In genomic region chr1:175691686-175692245, GRCm38 (mm10) we compare ENCODE assay signal across 7 mouse cellular contexts. TPM values are rescaled to one million over a fixed set of nuclear protein-coding genes. Genes with fewer than 3 reads are reported as not detected.
DNase-seq lines count a peak whose midpoint lies in the region; ATAC-seq and TF ChIP-seq lines count a peak whose summit lies in the region.

No protein-coding gene starts in this region.

- no peak for TF ChIP-seq CTCF in thymus, adult 2 months (IDR thresholded peaks at IDR 0.05; ENCODE audit: borderline replicate concordance, control insufficient read depth, extremely low read depth, insufficient read depth, low read length, poor library complexity)

- peaks cover 3% of the 10 kb centered on the region; the same call in 1 of the 2 replicates for H3K36me3 ChIP-seq in thymus, adult 2 months (ENCODE audit: control insufficient read depth, insufficient read depth, low read length)
- H3K36me3 ChIP-seq in embryonic facial prominence, embryonic 15.5 days: peaks cover 8% of the 10 kb centered on the region; the same call in 1 of the 2 replicates
- peaks cover 6% of the 10 kb centered on the region for H3K36me3 ChIP-seq in midbrain, embryonic 11.5 days (ENCODE audit: control insufficient read depth, insufficient read depth, low read length)

- H3K4me2 ChIP-seq in embryonic facial prominence, embryonic 15.5 days (replicated peaks): peak overlapping the region; percentile 92
- H3K4me2 ChIP-seq in midbrain, embryonic 11.5 days: peak overlapping the region; percentile 80

- H3K9ac ChIP-seq in embryonic facial prominence, embryonic 15.5 days: peak overlapping the region; percentile 84
- H3K9ac ChIP-seq in midbrain, embryonic 11.5 days (ENCODE audit: low read length): peak overlapping the region; percentile 88

- 3% methylated on average over 22 of the region's 22 CpGs for WGBS in thymus, adult 2 months
- WGBS in embryonic facial prominence, embryonic 15.5 days: 2% methylated on average over 22 of the region's 22 CpGs
- WGBS in midbrain, embryonic 11.5 days: under 1% methylated on average over 22 of the region's 22 CpGs

- DNase-seq in thymus, adult 2 months: no peak
- no peak for DNase-seq in thymus, postnatal 14 days
- DNase-seq in midbrain, embryonic 11.5 days (ENCODE audit: low spot score, missing footprints): peak; percentile 96
- DNase-seq in layer of hippocampus, postnatal 36 days: no peak
- DNase-seq in gastrocnemius, adult 18-20 months (ENCODE audit: low spot score): no peak

- H3K27me3 ChIP-seq in thymus, adult 2 months (ENCODE audit: control insufficient read depth, insufficient read depth, low read length): no peaks in the 10 kb centered on the region
- no peaks in the 10 kb centered on the region for H3K27me3 ChIP-seq in embryonic facial prominence, embryonic 15.5 days
- H3K27me3 ChIP-seq in midbrain, embryonic 11.5 days (ENCODE audit: control insufficient read depth, insufficient read depth, low read length): no peaks in the 10 kb centered on the region

- no peak for ATAC-seq in embryonic facial prominence, embryonic 15.5 days (ENCODE audit: insufficient number of reproducible peaks, low FRiP score, low TSS enrichment, low read depth)
- ATAC-seq in inflammation-experienced regulatory T-cells, adult 6 months: peak; percentile 5
- ATAC-seq in midbrain, embryonic 11.5 days (ENCODE audit: low FRiP score): no peak

- H3K4me3 ChIP-seq in thymus, adult 2 months (ENCODE audit: control insufficient read depth, insufficient read depth, low read length): peak overlapping the region; percentile 82
- peak overlapping the region; percentile 84 for H3K4me3 ChIP-seq in embryonic facial prominence, embryonic 15.5 days (replicated peaks)
- peak overlapping the region; percentile 80 for H3K4me3 ChIP-seq in midbrain, embryonic 11.5 days (ENCODE audit: low read depth, low read length)

- H3K9me3 ChIP-seq in embryonic facial prominence, embryonic 15.5 days (replicated peaks): no peaks in the 10 kb centered on the region
- H3K9me3 ChIP-seq in midbrain, embryonic 11.5 days (ENCODE audit: control insufficient read depth, low read length): no peaks in the 10 kb centered on the region

- peaks cover 7% of the 10 kb centered on the region for H3K4me1 ChIP-seq in thymus, adult 2 months (replicated peaks; ENCODE audit: control insufficient read depth, insufficient read depth, low read length)
- peaks cover 18% of the 10 kb centered on the region for H3K4me1 ChIP-seq in embryonic facial prominence, embryonic 15.5 days
- peaks cover 21% of the 10 kb centered on the region for H3K4me1 ChIP-seq in midbrain, embryonic 11.5 days (ENCODE audit: control insufficient read depth, insufficient read depth, low read length)

- H3K27ac ChIP-seq in thymus, adult 2 months (ENCODE audit: control insufficient read depth, insufficient read depth, low read length): no peak overlapping the region
- H3K27ac ChIP-seq in embryonic facial prominence, embryonic 15.5 days (replicated peaks): peak overlapping the region; percentile 85
- H3K27ac ChIP-seq in midbrain, embryonic 11.5 days (ENCODE audit: low read depth, low read length): 0 out of 2 replicates have a peak overlapping the region, but pooled peaks have one; percentile 71

- TF ChIP-seq POLR2A in thymus, adult 2 months (IDR thresholded peaks at IDR 0.05; ENCODE audit: control insufficient read depth, extremely low read depth, insufficient read depth, low read length, poor library complexity): no peak

RNA-seq across cellular contexts. Expression of gene Opn3, which starts 0.8 kb away (rescaled TPM):
- 5.3 and 8.2 TPM in 2 replicates for polyA plus RNA-seq in thymus, adult 2 months (2012; rRNA removed)
- 4.6 and 5.2 TPM in 2 replicates for polyA plus RNA-seq in embryonic facial prominence, embryonic 15.5 days (2015; fragmentation: Nextera tagmentation; extraction: Ambion mirVana)
- not detected for polyA plus RNA-seq in inflammation-experienced regulatory T-cells, adult 6 months (2017; shearing (Covaris generic))
- polyA plus RNA-seq in midbrain, embryonic 11.5 days (2014; fragmentation: Nextera tagmentation; extraction: Ambion mirVana): 13.2 and 15.0 TPM in 2 replicates
- 1 to 10 TPM; 1.0 to 1.2 TPM for total RNA-seq in layer of hippocampus, postnatal 36 days (2021)
- total RNA-seq in gastrocnemius, adult 18-20 months (2021): 1 to 10 TPM; 2.8 to 3.8 TPM

RNA-seq across cellular contexts. Expression of gene Chml, which starts 0.9 kb away (rescaled TPM):
- 18.3 and 45.7 TPM in 2 replicates for polyA plus RNA-seq in thymus, adult 2 months (2012; rRNA removed)
- 1.6 and 1.9 TPM in 2 replicates for polyA plus RNA-seq in embryonic facial prominence, embryonic 15.5 days (2015; fragmentation: Nextera tagmentation; extraction: Ambion mirVana)
- 1 to 10 TPM in 2 of 3 experiments, under 1 TPM in 1; 0.21 to 1.1 (median 1.1) TPM for polyA plus RNA-seq in inflammation-experienced regulatory T-cells, adult 6 months (2017; shearing (Covaris generic))
- 6.9 and 8.0 TPM in 2 replicates for polyA plus RNA-seq in midbrain, embryonic 11.5 days (2014; fragmentation: Nextera tagmentation; extraction: Ambion mirVana)
- 1 to 10 TPM; 3.0 to 5.1 TPM for total RNA-seq in layer of hippocampus, postnatal 36 days (2021)
- total RNA-seq in gastrocnemius, adult 18-20 months (2021): 1 to 10 TPM; 2.9 to 4.9 TPM

RNA-seq across cellular contexts. Expression of gene Wdr64, which starts 6.6 kb away (rescaled TPM):
- not detected in 2 replicates for polyA plus RNA-seq in thymus, adult 2 months (2012; rRNA removed)
- not detected in 2 replicates for polyA plus RNA-seq in embryonic facial prominence, embryonic 15.5 days (2015; fragmentation: Nextera tagmentation; extraction: Ambion mirVana)
- polyA plus RNA-seq in inflammation-experienced regulatory T-cells, adult 6 months (2017; shearing (Covaris generic)): not detected
- polyA plus RNA-seq in midbrain, embryonic 11.5 days (2014; fragmentation: Nextera tagmentation; extraction: Ambion mirVana): not detected in 2 replicates
- not detected for total RNA-seq in layer of hippocampus, postnatal 36 days (2021)
- total RNA-seq in gastrocnemius, adult 18-20 months (2021): not detected
